Mouse (Mus musculus) left cerebral cortex, postnatal 36 days (tissue): ENCODE data around the gene Rpl12. TPM values are rescaled to one million over a fixed set of nuclear protein-coding genes. Genes with fewer than 3 reads are reported as not detected.
"Not testable (repeated sequence)": the region's sequence is repeated elsewhere in the genome, so short reads cannot be mapped to it uniquely, and the experiment has no call there.

Experiments used
- DNase-seq, 2 experiments: peaks; one replicate each; pipeline ENCODE4 v3.0.0; 2021 to 2022; ENCODE audit warnings: low spot score in 2 of 2, mixed read lengths in 1 of 2
- intact Hi-C: fragments of 180-260 bp; cut with DNase I; formaldehyde crosslinking; loops from one replicate; pipeline ENCODE4 v1.15.1; 2025
- total RNA-seq, 2 experiments: library from RNA; stranded (reverse); gene quantifications; 2 replicates each; pipeline ENCODE4 v1.2.3; 2021

Rpl12 gene
- total RNA-seq, 2 experiments from 2014 or later, result 107 to 115 TPM

DNA sequence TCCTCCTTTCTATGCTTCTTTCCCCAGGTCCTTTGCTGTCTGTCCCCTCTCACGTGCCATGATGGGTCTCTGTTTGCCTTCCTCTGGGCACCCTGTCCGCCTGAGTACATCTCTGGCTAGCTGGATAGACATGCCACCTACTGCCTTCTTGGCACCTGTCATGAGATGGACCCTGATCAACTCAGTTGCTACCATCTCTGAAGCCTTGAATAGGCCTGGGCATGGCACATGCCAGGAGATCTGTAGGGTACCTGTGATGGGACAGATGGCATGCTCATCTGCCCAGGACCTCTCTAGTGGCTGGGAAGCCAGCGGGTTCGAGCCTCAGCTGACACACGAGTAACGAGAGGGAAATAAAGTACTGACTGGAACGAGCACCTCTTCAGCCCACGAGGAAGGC lies 12.9 kb downstream of the Rpl12 start:
- DNase-seq, result no peak
- intact Hi-C loops, result no loop called here

DNA sequence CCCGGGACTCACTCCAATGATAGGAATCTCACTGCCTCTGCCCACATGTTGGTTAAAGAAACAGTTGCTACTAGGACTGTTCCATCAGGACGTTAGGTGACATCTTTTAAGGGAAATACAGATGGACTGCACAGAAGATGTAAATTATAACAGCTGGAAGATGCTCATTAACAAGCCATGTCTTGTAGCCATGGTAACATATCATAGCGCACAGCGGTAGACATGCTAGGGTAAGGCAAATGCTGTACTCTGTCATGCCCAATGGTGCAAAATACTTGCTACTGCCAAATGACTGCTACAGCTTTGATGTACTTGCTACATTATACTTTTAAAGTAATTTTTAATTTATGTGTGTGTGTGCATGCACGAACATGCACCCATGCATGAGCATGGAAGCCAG lies 15.8 kb downstream of the Rpl12 start:
- DNase-seq, result no peak
- intact Hi-C loops, result no loop called here

DNA sequence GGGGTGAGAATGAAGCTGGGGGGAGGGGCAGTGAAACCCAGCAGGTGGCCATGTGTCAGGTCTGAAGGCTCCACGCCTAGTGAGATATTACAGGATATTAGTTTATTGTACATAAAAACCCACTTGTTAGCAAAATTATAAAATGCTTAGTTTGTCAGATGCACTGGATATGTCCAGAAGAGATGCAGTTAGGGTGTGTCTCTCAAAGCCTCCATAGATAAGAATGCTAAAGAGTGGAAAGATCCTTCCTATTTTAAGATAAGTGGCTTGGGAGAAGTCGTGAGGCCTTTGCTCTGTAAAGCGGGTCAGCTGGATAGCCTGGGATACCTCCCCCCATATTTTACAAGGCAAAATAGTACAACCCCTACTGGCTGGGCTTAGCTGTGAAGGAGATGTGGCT lies 17.3 kb downstream of the Rpl12 start:
- intact Hi-C loops, result no loop called here
- DNase-seq, result no peak

DNA sequence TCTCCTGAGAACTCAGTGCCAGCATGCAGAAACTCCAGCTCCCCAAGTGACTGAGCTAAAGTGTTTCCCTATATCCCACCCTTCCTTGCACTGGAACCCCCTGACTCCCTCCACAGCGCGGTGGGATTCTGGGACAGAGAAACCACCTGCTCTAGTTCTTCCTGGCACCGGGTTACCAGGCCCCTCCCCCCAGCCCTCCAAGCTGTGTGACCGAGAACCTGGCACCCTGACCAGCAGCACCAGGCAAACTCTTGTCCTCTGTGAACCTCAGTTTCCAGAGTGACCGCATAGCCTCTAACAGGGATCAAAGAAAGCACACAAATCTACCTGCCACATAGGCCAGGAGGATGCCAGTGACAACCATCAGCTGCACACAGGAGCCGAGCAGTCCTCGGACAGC lies 18.3 kb downstream of the Rpl12 start:
- no peak for DNase-seq
- intact Hi-C loops, result loop anchor here (10.0 kb wide), 1 partner anchor 375 kb away; no protein-coding TSS in a partner anchor

DNA sequence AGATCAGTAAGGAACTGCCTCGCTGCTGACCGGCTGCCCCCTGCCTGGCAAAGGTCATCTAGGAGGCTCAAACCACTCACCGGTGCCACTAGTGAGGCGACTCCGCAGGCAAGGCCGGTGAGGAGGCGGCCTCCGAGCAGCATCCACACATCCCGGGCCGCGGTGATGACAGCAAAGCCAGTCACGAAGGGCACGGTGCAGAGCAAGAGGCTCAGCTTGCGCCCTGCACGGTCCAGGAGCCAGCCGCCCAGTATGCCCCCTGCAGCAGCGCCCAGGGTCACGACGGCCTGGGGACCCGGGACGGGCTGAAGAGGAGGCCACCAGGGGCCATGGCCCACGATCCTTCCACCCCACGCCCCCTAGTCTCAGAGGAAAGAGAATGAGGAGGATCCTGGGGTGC lies 19.9 kb downstream of the Rpl12 start:
- no peak for DNase-seq
- intact Hi-C loops, result loop anchor here (10.0 kb wide), 1 partner anchor 374 kb away; no protein-coding TSS in a partner anchor

DNA sequence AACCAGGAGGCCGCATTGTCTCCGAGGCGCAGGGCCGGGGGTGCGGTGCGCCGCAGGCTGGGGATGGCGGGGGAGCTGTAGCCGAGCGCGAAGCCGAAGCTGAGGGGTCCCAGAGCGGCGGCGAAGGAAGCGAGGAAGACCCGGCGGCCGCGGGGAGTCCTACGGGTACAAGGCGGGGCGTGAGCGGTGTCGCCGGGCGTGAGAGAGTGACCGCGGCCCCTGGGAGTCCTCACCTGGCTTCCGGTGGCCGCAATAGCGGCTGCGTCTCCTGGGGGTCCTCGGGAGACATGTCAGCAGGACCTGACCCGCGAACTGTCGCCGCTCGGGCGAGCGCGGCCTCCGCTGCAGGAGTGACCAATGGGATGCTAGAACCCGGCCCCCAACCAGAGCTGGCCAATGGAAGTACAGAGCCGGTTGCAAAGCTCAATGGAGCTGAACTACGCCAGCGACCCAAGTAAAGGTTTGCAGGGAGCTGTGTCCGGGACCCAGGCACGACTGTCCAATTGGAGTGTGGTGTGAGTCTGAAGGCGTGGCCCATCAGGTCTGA lies 20.4 kb downstream of the Rpl12 start, which contains the start of gene Slc2a8:
Gene Slc2a8, minus strand, starts transcription at position 359 of the 547 bp plus-strand sequence.
- peak; percentile 91 to 92 for DNase-seq
- intact Hi-C loops, result loop anchor here (10.0 kb wide), 1 partner anchor 373 kb away; no protein-coding TSS in a partner anchor

DNA sequence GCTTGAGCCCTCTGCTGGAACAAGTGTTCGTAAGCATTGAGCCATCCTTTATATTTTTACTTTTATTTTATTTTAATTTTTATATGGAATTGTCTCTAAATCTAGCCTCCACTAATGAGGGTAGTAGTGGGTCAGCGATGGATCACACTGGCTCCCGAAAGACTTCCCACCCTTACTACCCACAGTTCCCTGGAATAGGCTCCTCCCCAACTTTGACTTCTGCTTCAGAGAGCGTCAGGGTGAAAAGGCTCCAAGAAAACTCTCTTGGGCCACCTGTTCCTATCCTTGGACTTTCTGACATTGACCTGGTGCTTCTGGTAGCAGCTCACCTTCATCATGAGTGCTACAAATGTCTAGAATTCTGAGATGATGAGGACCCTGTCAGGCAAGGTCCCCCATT lies 21.3 kb downstream of the Rpl12 start:
- no peak for DNase-seq
- intact Hi-C loops, result loop anchor here (10.0 kb wide), 1 partner anchor 372 kb away; no protein-coding TSS in a partner anchor

DNA sequence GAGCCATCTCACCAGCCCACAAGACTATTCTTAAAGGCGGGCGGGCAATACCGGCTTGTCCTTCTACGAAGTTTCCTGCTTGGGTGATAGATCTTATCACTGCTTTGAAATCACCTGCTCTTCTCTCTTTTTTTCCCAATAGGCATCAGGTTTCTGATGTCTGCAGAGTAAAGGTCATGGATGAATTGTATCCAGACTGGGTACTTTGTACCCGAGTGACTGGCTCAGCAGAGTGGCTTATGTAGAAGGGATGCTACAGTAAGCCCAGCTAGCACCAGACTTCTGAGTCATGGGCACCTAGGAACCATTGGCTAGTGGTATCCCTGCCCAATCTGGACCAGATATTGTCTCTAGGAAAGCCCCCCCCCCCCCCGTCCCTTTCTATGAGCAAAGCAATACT lies 22.3 kb downstream of the Rpl12 start:
- intact Hi-C loops, result loop anchor here (10.0 kb wide), 1 partner anchor 371 kb away; no protein-coding TSS in a partner anchor
- DNase-seq, result no peak

DNA sequence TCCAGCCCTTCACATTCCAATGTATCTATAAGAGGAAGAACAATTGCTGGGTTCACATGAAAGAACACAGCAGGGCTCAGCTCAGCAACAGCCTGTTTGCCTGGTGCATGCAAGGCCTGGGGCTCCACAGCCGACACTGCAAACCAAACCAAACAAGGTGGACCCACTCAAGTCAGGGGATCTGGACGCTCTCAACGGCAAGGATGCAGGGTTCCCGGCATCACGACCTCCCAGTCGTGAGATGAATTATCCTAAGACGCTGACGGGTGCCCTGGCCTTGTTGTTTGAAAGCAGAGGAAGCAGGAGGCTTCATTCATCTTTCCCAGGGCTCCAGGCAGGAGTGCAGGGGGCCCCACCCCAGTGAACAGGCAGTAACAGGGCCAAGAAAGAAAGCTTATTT lies 24.5 kb downstream of the Rpl12 start:
- intact Hi-C loops, result loop anchor here (10.0 kb wide), 1 partner anchor 369 kb away; no protein-coding TSS in a partner anchor

DNA sequence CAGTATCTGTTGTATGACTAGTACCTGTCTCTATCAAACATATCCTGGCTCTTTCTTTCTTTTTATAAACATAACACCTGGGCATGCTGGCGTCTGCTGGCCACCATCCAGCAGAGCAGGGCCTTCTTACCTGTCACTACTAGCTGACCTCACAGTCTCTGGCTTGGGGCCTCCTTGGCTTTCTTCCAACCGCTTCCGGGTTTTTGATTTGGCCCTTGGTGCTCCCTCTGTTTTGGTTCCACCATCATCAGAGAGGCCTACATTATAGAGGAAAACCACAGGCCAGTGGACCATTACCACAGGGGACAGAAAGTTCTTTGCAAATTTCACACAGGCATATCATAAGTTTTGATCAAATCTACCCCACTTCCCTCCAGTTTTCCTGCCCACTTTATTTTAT lies 28.0 kb downstream of the Rpl12 start:
- intact Hi-C loops, result loop anchor here (10.0 kb wide), 1 partner anchor 365 kb away; no protein-coding TSS in a partner anchor
- no peak for DNase-seq

More for the DNA sequence above, 24.5 kb downstream of the Rpl12 start:
- no peak for DNase-seq

DNA sequence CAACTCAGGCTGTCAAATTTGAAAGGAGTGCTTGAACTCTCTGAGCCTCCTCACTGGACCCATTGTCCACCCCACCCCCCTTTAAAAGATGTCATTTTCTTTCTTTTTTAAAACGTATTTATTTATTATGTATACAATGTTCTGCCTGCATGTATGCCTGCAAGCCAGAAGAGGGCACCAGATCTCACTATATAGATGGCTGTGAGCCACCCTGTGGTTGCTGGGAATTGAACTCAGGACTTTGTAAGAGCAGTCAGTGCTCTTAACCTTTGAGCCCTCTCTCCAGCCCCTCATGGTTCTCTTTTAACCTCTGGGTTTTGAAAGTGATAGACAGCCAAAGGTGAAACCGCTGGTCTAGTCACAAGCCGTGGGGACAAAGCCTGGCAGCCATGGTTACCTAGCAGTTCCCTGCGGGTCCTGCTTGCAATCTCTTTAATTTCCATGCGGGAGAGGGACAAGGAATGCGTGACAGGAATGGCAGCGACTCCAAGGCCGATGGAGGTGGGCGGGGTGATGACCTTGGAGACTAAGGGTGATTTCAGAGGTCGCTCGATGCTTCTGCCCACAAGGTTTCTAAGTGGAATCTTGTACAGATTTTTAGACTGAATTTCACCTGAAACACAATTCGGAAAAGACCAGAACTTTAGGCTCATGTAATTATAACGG lies 28.9 kb downstream of the Rpl12 start:
- DNase-seq, result no peak
- intact Hi-C loops, result loop anchor here (5.0 kb wide), 1 partner anchor 142 kb away; the partner anchor contains the start of gene Garnl3

DNA sequence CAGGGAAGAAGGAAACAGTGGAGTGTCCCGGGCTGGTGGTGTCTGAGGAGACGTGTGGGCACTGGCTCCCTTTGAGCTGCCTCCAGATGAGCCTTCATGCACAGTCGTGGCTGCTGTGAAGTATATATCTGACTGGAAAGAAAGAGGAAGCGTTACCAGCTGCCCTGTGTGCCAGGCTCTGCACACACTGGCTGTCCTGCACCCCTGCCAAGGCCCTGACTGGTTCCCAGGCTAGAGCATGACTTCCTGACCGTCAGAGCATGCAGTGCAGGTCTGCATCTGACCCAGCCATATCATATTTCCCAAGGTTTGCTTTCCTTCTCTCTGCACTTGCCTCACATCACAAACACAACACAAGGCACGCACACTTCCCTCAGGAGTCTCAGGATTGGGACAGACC lies 30.8 kb downstream of the Rpl12 start:
- intact Hi-C loops, result loop anchor here (5.0 kb wide), 1 partner anchor 140 kb away; the partner anchor contains the start of gene Garnl3
- DNase-seq, result no peak

DNA sequence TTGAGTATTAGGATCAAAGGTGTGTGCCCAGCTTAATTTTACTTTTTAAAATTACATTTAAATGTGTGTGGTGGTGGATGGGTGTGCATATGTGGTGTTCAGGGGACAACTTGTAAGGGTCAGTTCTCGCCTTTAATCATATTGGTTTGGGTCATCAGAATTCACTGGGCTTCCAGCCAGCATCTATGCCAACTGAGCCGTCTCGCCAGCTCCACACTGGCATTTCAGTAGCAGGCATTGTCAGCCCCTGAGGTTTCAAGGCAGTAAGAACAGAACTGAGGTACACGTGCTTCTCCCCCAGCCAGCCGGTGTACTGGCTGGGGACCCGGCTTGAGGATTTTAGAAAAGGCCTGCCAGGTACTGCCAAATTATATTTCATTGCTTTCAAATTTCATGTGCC lies 35.7 kb downstream of the Rpl12 start:
- no peak for DNase-seq
- intact Hi-C loops, result no loop called here

DNA sequence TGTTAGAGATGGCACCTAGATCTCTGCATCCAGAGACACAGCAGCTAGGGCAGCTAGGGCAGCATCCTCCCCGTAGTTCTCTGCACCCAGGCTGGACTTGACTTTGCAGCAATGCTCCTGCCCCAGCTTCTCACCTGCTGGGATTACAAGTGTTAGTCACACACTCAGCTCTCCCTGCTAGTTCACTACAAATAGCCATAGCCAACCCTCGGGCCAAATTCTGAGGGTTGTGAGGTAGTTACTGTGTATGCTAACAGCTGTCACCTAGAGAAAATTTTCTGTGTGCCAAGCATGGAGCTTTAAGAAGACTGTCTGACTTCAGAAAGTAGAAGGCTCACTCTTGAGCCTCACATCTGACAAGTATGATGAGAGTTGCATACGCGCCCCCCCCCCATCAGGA lies 36.4 kb downstream of the Rpl12 start:
- no peak for DNase-seq
- intact Hi-C loops, result no loop called here

DNA sequence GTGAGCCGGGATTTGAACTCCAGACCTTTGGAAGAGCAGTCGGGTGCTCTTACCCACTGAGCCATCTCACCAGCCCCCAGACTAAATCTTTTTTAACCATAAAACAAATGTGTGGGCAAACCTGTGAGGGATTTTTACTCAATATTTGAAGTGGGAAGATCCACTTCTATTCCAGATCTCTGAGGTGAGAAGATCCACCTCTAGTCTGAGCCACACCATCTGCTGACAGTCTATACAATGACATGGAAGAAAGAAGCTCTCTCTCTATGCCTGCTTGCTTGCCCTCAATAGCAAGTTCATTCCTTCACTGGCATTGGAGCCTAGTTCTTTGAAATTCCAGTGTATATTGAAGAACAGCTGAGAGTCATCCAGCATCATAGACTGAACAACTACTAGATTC lies 38.4 kb downstream of the Rpl12 start:
- DNase-seq, result no peak
- intact Hi-C loops, result no loop called here

DNA sequence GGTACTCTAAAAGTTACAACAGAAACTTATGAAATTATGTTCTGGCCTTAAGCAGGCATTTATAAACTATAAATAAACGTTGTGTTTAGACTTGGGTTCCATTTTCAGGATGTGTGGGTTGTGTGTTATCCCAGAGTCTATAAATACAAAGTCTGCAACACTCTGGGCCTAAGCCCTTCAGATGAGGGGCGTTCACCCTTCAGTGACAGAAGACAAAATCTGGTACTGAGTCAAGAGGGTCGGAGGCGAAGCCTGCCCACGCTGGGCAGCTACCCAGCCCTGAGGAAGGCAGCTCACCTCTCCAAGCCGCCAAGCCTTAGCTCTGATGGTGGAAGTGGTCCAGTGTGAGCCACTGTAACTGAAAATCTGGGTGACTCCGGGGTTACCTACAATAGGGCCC lies 40.8 kb downstream of the Rpl12 start:
- intact Hi-C loops, result no loop called here

DNA sequence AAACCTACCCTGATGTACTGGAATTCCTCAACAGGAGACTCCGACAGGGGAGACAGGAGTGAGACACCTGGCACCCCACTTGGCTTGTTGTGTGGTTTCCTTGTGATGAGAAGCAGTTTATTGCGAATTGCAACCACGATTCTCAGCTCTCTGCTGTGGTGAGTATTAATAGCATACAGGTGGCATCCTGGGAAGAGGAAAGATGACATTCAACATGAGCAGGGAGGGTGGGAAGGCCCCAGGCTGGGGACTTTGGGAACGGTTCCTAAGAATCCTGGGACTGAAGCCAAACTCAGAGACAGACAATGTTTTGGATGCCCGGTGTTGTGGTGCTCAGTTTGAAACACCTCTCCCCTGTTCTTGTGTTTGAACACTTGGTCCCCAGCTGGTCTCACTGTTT lies 43.7 kb downstream of the Rpl12 start:
- DNase-seq, result no peak
- intact Hi-C loops, result no loop called here

More for the DNA sequence above, 40.8 kb downstream of the Rpl12 start:
- DNase-seq, result peak in 1 of 2 experiments; percentile 50

DNA sequence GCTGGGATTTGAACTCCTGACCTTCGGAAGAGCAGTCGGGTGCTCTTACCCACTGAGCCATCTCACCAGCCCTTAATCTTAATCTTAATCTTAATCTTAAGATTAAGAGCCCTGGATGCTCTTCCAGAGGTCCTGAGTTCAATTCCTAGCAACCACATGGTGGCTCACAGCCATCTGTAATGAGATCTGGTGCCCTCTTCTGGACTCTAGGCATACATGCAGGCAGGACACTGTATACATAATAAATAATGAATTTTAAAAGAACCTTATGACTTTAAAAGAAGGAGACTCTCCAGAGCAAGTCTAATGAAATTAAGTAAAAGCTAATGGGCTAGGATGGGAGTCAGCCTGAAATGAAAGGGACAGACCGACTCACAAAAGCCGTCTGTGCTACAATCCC lies 47.7 kb downstream of the Rpl12 start:
- DNase-seq, intact Hi-C loops: not testable (repeated sequence)

DNA sequence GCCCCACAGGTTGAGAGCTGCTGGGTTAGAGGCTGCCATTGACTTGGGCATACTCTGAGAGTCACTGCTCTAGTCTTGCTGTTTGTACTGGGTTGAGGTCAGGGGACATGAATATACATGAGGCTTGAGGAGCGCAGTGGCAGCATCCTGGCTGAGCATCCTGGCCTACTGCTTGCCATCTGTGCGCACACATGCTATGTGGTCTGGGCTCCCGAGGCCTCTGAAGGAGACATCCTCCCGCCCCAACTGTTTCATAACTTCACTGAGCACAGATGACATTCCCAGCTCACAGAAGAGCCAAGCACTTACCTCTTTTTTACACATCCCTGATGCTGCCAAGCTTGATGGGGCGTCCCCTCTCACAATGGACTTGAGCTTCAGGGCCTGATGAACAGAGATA lies 53.5 kb downstream of the Rpl12 start:
- peak in 1 of 2 experiments; percentile 41 for DNase-seq
- intact Hi-C loops, result no loop called here
